Mouse (Mus musculus) urinary bladder, adult 2 months (tissue): ENCODE data around the gene Plekha5. TPM values are rescaled to one million over a fixed set of nuclear protein-coding genes. Genes with fewer than 3 reads are reported as not detected.
A peak's percentile ranks its signal among the peaks of the same experiment; 100 is the strongest.

Experiments
- DNase-seq: peaks from one replicate; pipeline ENCODE4 v3.0.0; 2022; ENCODE audit warnings: low spot score
- polyA plus RNA-seq: library from polyadenylated mRNA; depleted of rRNA; stranded (reverse); fragments of >200 nt; gene quantifications from 2 replicates; pipeline ENCODE4 v1.2.3, GENCODE M21; 2012; rRNA removed

Gene Plekha5
- 77.0 and 79.3 TPM in 2 replicates for polyA plus RNA-seq

- no peak for DNase-seq
These were observed at the start of gene Plekha5 for GRCm38 (mm10) chr6:140423846-140424200. TSS of gene Plekha5 (plus strand) at chr6:140424054.

DNA sequence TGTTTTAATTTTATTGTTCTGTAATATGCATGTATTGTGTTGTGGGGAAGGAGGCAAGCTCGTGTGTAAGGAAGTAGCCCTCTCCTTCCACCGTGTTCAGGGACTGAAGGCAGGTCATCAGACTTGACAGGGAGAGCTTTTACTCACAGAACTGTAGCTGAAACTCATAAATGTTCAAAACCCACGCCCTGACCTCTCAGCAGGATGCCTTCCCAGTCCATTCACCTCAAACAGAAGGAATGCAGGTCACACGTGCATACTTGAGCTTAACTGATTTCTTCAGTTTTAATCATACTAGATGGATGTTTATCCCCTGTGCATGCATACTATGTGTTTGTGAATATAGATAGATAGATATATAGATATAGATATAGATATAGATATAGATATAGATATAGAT, 48.2 kb upstream of the Plekha5 start:
- no peak for DNase-seq

DNA sequence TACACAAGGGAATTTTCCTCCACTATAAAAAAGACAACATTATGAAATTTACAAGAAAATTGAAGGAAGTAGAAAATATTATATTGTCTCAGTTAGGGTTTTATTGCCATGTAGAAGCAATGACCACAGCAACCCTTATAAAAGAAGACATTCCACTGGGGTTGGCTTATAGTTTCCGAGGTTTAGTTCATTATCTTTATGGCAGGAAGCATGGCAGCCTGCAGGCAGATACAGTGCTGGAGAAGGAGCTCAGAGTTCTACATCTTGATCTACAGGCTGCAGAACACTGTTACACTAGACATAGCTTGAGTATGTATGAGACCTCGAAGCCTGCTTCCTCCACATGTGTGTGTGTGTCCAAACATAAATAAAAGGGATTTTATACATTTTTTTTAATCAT, 43.3 kb upstream of the Plekha5 start:
- no peak for DNase-seq

GRCm38 (mm10) chr6:140381162-140381561, 42.7 kb upstream of the Plekha5 start:
- DNase-seq: no peak

- DNase-seq: no peak
These were observed 40.1 kb upstream of the Plekha5 start for GRCm38 (mm10) chr6:140383580-140384400.

- DNase-seq: no peak
These were observed 27.2 kb upstream of the Plekha5 start for GRCm38 (mm10) chr6:140396687-140397086.

GRCm38 (mm10) chr6:140402766-140403310, 21.0 kb upstream of the Plekha5 start:
- DNase-seq: no peak

- DNase-seq: no peak
These were observed 11.9 kb upstream of the Plekha5 start for GRCm38 (mm10) chr6:140411996-140412395.

- no peak for DNase-seq
These were observed 611 bp upstream of the Plekha5 start for GRCm38 (mm10) chr6:140423041-140423845.

GRCm38 (mm10) chr6:140424201-140424990, 542 bp downstream of the Plekha5 start:
- DNase-seq: peak; percentile 64

- DNase-seq: peak; percentile 53
These were observed 1.1 kb downstream of the Plekha5 start for GRCm38 (mm10) chr6:140424991-140425361.

- DNase-seq: no peak
These were observed 5.4 kb downstream of the Plekha5 start for GRCm38 (mm10) chr6:140429236-140429635.

GRCm38 (mm10) chr6:140432363-140432762, 8.5 kb downstream of the Plekha5 start:
- no peak for DNase-seq

DNA sequence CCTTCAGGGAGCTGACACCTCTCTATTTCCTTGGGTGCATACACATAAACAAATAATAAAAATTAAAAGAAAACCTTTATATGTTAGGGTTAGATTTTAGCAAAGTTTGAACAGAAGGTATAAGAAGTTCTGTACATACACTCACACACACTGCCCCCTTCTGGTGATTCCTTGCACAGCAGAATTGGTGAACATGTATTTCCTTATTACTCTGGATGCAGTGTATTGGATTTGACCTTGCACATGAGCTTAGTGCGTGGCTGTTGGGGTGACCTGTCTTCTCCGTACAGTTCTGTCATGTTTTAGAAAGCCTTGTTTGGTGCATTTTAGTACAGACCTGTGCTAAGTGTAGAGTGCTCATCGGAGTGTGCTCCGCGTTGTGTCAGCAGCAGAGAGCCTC, 19.5 kb downstream of the Plekha5 start:
- DNase-seq: no peak

- DNase-seq: no peak
These were observed 20.3 kb downstream of the Plekha5 start for GRCm38 (mm10) chr6:140444147-140444546.

GRCm38 (mm10) chr6:140444855-140445465, 21.1 kb downstream of the Plekha5 start:
- no peak for DNase-seq

DNA sequence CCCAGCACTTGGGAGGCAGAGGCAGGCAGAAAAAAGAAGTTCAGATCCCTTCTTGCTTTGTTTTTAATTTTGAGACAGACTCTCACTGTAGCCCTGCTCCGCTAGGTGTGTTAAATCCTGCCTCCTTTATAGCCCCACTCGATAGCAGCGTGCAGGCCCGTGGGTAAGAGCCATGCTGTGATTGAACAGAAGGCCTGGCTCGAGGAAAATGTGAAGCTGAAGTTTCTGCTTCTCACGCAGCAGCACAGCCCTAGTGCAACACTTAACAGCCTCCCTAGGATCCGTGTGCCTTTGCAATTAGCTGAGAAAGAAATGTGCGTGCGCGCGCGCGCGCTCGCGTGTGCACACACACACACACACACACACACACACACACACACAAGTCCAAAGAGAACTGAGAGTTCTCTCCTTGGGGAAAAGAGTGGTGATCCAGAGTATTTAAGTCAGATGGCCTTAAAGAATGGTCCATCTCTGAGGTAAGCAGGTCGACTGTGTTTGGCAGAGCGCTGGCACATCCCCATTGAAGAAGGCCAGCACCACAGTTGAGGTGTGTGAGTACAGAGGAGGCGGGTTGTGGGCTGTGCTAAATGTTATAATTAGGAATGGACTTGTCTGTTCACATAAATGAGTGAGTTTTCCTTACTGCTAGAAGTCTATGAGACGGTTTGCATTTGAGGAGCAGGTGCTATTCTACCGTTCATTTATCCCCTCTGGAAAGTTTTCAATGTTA, 24.3 kb downstream of the Plekha5 start:
- DNase-seq: no peak

GRCm38 (mm10) chr6:140450693-140451092, 26.8 kb downstream of the Plekha5 start:
- no peak for DNase-seq

DNA sequence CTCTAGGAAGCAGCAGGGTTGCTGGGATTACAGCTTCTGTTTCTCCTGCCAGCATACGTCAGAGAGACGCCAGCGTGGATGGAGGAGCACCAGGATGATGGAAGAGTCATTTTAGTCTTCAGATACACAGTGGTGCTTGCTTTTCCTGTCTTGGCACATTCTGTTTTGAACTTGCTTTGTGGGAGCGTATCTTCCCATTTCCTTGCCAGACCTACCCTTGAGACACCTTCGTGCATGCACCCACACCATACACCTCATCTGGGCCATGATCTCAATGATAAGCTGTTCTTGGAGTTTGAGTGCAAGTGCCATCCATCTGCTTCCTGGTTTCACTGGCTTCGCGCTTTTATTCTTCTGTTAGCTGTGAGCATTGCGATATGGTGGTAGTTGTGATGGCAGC, 28.9 kb downstream of the Plekha5 start:
- no peak for DNase-seq

DNA sequence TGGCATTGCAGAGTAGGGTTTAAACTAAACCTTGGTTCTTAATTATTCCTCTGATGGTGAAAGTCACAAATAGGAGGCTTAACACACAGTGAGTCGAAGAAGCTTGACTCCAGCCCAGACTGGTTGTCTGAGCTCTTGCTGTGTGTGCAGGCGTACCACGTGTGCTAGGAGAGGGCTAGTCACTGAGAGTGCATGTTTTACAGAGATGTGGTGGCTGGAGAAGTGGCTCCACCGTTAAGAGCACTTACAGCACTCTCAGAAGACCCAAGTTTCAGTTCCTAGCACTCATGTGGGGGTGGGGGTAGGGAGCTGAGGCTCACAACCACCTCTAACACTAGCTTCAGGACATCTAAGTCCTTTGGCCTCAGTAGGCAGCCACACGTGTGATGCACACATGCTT, 29.6 kb downstream of the Plekha5 start:
- no peak for DNase-seq

DNA sequence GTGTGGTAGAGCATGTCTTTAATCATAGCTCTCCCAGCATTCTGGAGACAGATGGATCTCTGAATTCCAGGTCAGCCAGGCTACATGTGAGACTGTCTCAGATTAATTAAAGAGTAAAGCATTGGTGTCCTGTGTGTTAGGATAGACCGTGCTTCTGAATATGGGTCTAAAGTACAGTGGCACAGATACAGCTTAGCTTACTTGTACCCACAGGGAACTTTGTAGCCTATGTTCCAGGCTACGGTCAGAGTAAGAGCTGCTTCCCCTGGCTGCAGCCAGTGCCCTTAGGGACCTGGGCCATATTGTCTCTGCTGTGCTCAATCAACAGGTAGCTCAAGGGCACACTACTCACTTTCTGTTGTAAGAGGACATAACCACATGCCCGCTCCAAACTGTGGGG, 30.5 kb downstream of the Plekha5 start:
- DNase-seq: no peak
